Mouse (Mus musculus): ENCODE results near the gene Sema3f. TPM values are rescaled to one million over a fixed set of nuclear protein-coding genes. Genes with fewer than 3 reads are reported as not detected.

The Sema3f gene
- polyA plus RNA-seq, 1 experiment from 2014 or later, result 53.1 TPM

DNA sequence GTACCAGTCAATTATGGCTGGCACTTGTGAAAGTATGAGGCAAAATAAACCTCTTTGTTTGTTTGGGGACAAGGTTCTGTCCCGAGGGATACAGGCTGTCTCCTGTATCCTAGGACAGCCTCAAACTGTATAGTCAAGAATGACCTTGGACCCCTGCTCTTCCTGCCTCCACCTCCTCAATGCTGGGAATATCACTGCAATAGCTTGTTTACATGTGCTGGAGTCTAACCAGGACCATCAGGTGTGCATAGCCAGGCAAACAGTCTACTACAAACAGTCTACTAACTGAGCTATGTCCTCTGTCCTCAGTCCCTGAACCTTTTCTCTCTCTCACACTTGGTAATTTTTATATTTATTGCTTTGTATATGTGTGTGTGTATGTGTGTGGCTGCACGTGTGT is 56.8 kb downstream of the Sema3f start:
- Histone ChIP-seq H3K27ac (no peak overlapping the region), H3K9ac (no peak overlapping the region), H3K9me3 (no peaks in the 10 kb centered on the region), H3K4me3 (no peak overlapping the region), H3K4me1 (peaks cover 13% of the 10 kb centered on the region; the same call in 1 of the 2 replicates), H3K27me3 (no peaks in the 10 kb centered on the region), H3K4me2 (replicated peaks) (no peak overlapping the region), H3K36me3 (no peaks in the 10 kb centered on the region)
- 78% methylated on average over 2 of the region's 2 CpGs for WGBS
- no peak for ATAC-seq (ENCODE audit: insufficient number of reproducible peaks, insufficient read depth, low FRiP score, low TSS enrichment)

DNA sequence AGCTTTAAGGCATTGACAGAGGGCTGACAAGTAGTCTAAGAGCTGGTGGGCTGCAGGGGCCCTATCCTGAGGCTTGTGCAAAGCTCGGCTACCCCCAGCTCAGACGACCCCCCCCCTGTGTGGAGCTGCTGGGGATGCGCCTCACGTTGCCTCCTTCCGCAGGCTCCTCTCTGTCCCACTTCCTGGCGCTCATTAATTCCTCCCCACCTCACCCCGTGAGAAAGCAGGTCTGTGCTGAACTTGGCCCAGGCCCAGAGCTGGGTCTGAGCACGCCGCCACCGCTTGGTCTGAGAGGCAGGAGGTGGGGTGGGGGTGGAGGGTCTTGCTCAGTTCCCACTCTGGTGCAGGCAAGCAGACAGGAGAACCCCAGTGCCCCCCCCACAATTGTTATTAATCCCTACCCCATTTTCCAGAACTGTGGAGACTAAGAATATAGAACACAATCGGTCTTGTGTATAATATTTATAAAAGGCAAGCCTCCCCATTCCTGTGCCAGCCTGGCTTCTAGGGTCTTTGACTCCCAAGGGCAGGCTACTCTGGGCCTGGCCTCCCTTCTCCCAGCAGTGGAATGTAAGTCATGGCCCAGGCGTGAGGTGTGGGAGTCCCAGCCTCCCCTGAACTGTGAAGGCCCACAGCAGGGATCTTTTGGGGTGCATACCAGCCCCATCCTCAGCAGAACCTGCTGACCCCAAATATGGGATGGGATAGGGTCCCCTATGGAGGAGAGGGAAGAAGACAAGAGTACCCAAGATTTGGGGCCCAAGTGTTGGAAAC is 59.4 kb downstream of the Sema3f start:
- H3K4me2 ChIP-seq (replicated peaks), result no peak overlapping the region
- H3K36me3 ChIP-seq, result no peaks in the 10 kb centered on the region
- H3K4me3 ChIP-seq, result no peak overlapping the region
- no peaks in the 10 kb centered on the region for H3K9me3 ChIP-seq
- WGBS, result 36% methylated on average over 12 of the region's 12 CpGs
- H3K27me3 ChIP-seq, result no peaks in the 10 kb centered on the region
- 0 out of 2 replicates have a peak overlapping the region, but pooled peaks have one; percentile 69 for H3K27ac ChIP-seq
- H3K9ac ChIP-seq, result peak overlapping the region; percentile 30; the same call in 1 of the 2 replicates
- peaks cover 13% of the 10 kb centered on the region; the same call in 1 of the 2 replicates for H3K4me1 ChIP-seq
- peak; percentile 44 for ATAC-seq (ENCODE audit: insufficient number of reproducible peaks, insufficient read depth, low FRiP score, low TSS enrichment)

DNA sequence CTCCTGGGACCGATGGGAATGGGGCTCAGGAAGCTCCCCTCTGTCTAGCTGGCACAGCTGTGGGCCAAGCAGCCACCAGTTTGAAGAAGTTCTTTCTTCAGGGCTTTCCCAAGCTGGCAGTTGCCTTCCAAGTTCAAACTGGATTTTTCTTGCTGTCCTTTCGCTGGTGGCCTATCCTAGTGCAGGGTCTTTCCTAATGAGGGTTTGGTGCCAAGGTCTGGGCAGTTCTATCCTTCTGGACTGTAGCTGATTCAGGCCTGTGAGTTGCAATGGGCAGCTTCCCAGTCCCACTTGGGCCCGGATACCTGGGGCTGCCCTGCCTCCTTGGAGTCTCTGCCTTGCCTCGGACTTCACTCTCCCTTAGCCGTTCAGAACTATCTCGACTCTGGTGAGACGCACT is 60.0 kb downstream of the Sema3f start:
- Histone ChIP-seq H3K27me3 (no peaks in the 10 kb centered on the region), H3K27ac (0 out of 2 replicates have a peak overlapping the region, but pooled peaks have one; percentile 69), H3K4me2 (replicated peaks) (no peak overlapping the region), H3K4me3 (no peak overlapping the region), H3K4me1 (peaks cover 13% of the 10 kb centered on the region; the same call in 1 of the 2 replicates), H3K36me3 (no peaks in the 10 kb centered on the region), H3K9ac (no peak overlapping the region), H3K9me3 (no peaks in the 10 kb centered on the region)
- 72% methylated on average over 7 of the region's 7 CpGs for WGBS
- no peak for ATAC-seq (ENCODE audit: insufficient number of reproducible peaks, insufficient read depth, low FRiP score, low TSS enrichment)

DNA sequence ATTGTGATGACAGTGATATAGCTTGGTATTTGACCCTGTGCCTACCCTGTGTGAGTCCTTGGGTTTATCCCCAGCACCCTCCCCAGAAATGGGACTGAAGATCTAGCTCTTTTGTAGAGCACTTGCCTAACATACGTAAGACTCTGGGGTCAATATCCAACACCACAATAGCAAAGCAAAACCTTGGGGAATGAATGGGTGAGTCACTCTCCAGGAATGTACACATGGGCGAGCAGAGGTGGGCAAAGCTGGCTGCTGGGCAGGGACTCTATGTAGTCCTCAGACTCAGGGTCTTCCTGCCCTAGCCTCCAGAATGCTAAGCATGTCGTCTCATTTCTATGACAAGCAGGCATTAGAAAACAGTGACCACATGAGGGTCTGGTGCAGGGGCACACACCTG is 61.5 kb downstream of the Sema3f start:
- no peak overlapping the region for H3K9ac ChIP-seq
- no peaks in the 10 kb centered on the region for H3K27me3 ChIP-seq
- WGBS, result 65% methylated on average over 3 of the region's 3 CpGs
- H3K4me1 ChIP-seq, result peaks cover 18% of the 10 kb centered on the region
- no peak overlapping the region for H3K4me3 ChIP-seq
- no peaks in the 10 kb centered on the region for H3K36me3 ChIP-seq
- H3K4me2 ChIP-seq (replicated peaks), result no peak overlapping the region
- no peaks in the 10 kb centered on the region for H3K9me3 ChIP-seq
- no peak for ATAC-seq (ENCODE audit: insufficient number of reproducible peaks, insufficient read depth, low FRiP score, low TSS enrichment)
- H3K27ac ChIP-seq, result no peak overlapping the region

DNA sequence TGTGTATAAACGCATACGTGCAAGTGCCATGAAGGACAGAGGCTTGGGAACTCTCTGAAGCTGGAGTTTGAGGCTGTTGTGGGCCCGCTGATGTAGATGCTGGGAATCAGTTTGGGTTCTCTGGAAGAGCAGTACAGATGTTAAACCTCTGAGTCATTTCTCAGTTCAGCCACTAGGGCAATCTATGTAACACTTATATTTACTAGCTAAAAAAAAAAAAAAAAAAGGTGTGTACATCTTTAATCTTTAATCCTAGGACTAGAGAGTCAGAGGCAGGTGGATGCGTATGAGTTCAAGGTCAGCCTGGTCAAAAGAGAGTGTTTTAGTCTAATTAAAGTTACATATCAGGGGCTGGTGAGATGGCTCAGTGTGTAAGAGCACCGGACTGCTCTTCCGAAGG is 63.3 kb downstream of the Sema3f start:
- peaks cover 18% of the 10 kb centered on the region for H3K4me1 ChIP-seq
- H3K27me3 ChIP-seq, result no peaks in the 10 kb centered on the region
- no peaks in the 10 kb centered on the region for H3K9me3 ChIP-seq
- ATAC-seq (ENCODE audit: insufficient number of reproducible peaks, insufficient read depth, low FRiP score, low TSS enrichment), result no peak
- 78% methylated on average over 6 of the region's 6 CpGs for WGBS
- H3K9ac ChIP-seq, result no peak overlapping the region
- no peak overlapping the region for H3K27ac ChIP-seq
- no peak overlapping the region for H3K4me2 ChIP-seq (replicated peaks)
- H3K36me3 ChIP-seq, result no peaks in the 10 kb centered on the region
- H3K4me3 ChIP-seq, result no peak overlapping the region

DNA sequence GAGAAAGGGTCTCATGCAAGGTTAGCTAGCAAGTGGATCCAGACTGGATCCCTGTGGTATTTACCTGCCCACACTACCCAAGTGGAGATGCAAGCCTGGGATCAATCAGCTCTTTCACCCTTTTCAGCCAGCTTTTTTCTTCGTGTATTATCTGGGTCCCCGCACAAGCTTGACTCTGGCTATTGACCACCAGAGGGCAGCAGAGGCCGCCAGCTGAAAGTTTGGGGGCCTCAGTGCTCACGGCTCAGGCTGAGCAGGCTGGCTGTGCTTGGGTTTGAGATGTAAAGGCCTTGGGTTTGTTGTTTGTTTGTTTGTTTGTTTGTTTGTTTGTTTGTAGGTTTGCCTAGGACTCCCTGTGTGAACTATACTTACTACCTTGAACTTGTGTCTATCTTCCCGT is 64.7 kb downstream of the Sema3f start:
- peak; percentile 31; the same call in 1 of the 2 replicates for ATAC-seq (ENCODE audit: insufficient number of reproducible peaks, insufficient read depth, low FRiP score, low TSS enrichment)
- no peaks in the 10 kb centered on the region for H3K9me3 ChIP-seq
- no peaks in the 10 kb centered on the region for H3K27me3 ChIP-seq
- H3K4me1 ChIP-seq, result peaks cover 9% of the 10 kb centered on the region
- no peak overlapping the region for H3K9ac ChIP-seq
- H3K27ac ChIP-seq, result no peak overlapping the region
- 12% methylated on average over 5 of the region's 5 CpGs for WGBS
- no peak overlapping the region for H3K4me2 ChIP-seq (replicated peaks)
- H3K36me3 ChIP-seq, result no peaks in the 10 kb centered on the region
- H3K4me3 ChIP-seq, result no peak overlapping the region

DNA sequence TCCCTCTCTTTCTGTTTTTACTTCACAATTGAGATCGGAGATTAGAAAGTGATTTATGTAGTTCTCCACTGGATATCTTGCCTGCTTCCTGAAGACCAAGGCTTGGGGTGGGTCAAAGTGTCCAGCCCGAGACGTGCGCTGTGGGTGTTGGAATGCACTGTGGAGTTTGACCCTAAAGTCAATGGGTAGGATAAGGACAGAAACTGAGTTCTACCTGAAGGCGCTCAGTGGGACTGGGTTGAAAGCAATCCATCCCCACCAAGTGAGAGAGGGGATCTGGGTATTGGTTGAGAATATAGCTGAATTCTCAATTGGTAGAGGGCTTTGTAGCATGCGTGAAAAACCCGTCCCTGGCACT is 65.1 kb downstream of the Sema3f start:
- Histone ChIP-seq H3K27ac (no peak overlapping the region), H3K9ac (peak overlapping the region; percentile 53), H3K27me3 (no peaks in the 10 kb centered on the region), H3K4me1 (peaks cover 5% of the 10 kb centered on the region), H3K4me3 (no peak overlapping the region), H3K9me3 (no peaks in the 10 kb centered on the region), H3K36me3 (no peaks in the 10 kb centered on the region), H3K4me2 (replicated peaks) (no peak overlapping the region; the same call in 1 of the 2 replicates)
- ATAC-seq (ENCODE audit: insufficient number of reproducible peaks, insufficient read depth, low FRiP score, low TSS enrichment), result no peak
- WGBS, result 52% methylated on average over 7 of the region's 7 CpGs

DNA sequence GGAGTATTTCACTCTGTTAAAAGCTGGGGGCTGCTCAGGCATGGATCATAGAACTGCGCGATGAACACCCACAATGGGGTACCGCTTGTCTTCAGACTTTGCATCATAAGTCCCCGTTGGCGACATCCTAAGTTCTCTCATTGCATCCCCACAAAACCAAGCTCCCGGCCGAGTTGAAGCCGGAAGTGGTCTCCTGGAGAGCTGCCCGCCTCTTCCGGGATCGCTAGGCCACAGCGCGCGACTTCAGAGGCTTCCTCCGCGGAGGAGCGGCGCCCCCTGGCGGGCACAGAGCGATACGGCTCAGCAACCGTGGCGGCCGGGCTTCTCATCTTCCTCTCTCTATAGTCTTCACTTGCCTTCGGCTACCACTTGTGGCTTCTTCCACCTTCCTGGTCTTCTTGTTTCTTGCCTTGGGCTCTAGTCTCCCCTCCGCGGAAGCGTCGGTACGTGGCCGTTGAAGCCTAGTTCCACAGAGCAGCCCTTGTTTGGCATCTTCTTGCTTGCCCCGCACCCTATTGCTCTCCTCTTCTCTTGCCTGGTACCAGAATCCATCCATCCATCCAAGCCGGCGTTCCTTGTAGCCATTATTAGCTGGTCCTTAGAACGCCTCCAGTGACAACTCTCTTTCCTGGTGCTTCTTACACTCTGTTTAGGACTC is 65.7 kb downstream of the Sema3f start:
- Histone ChIP-seq H3K9me3 (no peaks in the 10 kb centered on the region), H3K4me1 (peaks cover 5% of the 10 kb centered on the region), H3K4me3 (peak overlapping the region; percentile 36), H3K36me3 (no peaks in the 10 kb centered on the region), H3K4me2 (replicated peaks) (peak overlapping the region; percentile 56), H3K9ac (peak overlapping the region; percentile 53), H3K27ac (peak overlapping the region; percentile 64), H3K27me3 (no peaks in the 10 kb centered on the region)
- WGBS, result 5% methylated on average over 35 of the region's 35 CpGs
- ATAC-seq (ENCODE audit: insufficient number of reproducible peaks, insufficient read depth, low FRiP score, low TSS enrichment), result peak; percentile 59; the same call in 1 of the 2 replicates

DNA sequence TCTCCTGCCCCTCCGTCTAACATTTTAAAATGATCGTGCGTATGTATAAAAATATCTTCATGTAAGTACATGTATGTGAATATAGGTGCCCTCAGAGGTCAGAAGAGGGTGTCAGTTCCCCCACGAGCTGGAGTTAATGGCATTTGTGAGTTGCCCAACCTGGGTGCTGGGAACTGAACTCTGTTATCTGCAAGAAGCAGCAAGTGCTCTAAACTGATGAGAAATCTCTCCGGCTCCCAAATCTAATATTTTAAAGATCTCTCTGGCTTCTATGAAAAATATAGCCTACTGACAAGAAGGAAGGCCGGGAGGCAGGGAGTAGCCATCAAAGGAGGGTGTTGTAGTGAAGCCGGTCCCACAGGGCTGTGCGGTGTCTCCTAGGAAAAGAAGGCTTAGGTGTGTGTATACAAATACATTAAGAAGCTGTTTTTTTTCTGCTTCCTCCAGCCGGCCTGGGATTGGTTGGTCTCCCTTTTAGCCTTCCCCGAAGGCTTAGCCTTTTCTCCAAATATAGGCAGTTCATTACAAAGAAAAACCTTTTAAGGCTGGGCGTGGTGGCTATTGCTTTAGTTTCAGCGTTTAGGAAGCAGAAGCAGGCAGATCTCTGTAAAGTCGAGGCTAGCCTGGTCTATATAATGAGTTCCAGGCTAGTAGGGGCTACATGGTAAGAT is 66.6 kb downstream of the Sema3f start:
- peaks cover 5% of the 10 kb centered on the region for H3K4me1 ChIP-seq

DNA sequence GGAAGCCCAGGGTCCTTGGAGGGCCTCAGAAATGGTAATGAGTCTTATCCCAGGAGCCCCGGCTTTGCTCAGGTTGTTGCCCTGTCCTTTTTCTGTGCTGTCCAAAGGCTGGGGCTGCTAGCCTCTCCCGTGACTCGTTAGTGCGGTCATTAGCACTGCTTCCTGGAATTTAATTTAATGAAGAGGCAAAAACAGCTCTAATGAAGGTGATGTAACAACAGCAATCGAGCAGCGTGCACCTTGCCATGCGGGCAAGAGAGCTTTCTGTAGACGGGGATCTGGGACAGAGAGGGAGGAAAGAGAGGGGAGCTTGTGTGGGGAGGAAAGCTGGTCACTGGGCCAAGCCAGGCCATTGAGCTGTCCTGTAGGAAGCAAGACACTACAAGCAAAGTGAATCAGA is 68.6 kb downstream of the Sema3f start:
- Histone ChIP-seq H3K27ac (no peak overlapping the region), H3K9me3 (no peaks in the 10 kb centered on the region), H3K4me3 (no peak overlapping the region), H3K4me2 (replicated peaks) (no peak overlapping the region), H3K4me1 (peaks cover 15% of the 10 kb centered on the region), H3K36me3 (no peaks in the 10 kb centered on the region), H3K27me3 (no peaks in the 10 kb centered on the region), H3K9ac (no peak overlapping the region)
- no peak for ATAC-seq (ENCODE audit: insufficient number of reproducible peaks, insufficient read depth, low FRiP score, low TSS enrichment)
- WGBS, result 44% methylated on average over 8 of the region's 8 CpGs

More for the DNA sequence above, 66.6 kb downstream of the Sema3f start:
- 95% methylated on average over 13 of the region's 13 CpGs for WGBS
- H3K4me2 ChIP-seq (replicated peaks), result peak overlapping the region; percentile 56
- no peaks in the 10 kb centered on the region for H3K27me3 ChIP-seq
- no peaks in the 10 kb centered on the region for H3K36me3 ChIP-seq
- no peak for ATAC-seq (ENCODE audit: insufficient number of reproducible peaks, insufficient read depth, low FRiP score, low TSS enrichment)
- no peak overlapping the region for H3K27ac ChIP-seq
- no peak overlapping the region for H3K4me3 ChIP-seq
- no peak overlapping the region for H3K9ac ChIP-seq
- no peaks in the 10 kb centered on the region for H3K9me3 ChIP-seq

DNA sequence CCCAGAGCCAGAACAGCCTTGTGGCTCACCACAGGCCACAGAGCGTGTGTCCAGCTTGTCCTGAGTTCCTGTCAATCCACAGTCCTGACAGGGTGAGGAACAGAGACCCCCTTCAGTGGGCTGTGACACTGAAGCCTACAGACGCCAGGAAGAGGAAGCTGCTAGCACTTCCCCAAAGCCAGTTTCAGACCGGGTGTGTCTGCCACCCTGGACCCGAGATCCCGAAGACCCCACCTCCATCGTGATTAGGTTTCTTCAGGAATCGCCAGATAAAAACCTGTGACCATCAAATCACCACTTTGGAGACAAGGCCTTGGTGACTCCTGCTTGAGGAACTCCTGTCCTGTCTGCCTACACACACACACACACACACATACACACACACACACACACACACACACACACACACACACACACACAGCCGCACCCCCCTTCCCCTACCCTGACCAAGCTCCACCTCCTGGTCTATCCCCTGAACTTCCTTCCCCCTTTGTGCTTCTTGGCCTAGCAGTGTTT is 70.0 kb downstream of the Sema3f start:
- no peak for ATAC-seq (ENCODE audit: insufficient number of reproducible peaks, insufficient read depth, low FRiP score, low TSS enrichment)
- no peaks in the 10 kb centered on the region for H3K36me3 ChIP-seq
- peaks cover 25% of the 10 kb centered on the region for H3K4me1 ChIP-seq
- H3K4me2 ChIP-seq (replicated peaks), result no peak overlapping the region
- H3K4me3 ChIP-seq, result no peak overlapping the region
- H3K27ac ChIP-seq, result no peak overlapping the region
- no peak overlapping the region for H3K9ac ChIP-seq
- 34% methylated on average over 8 of the region's 8 CpGs for WGBS
- H3K9me3 ChIP-seq, result no peaks in the 10 kb centered on the region
- no peaks in the 10 kb centered on the region for H3K27me3 ChIP-seq

Measured in embryonic facial prominence, embryonic 12.5 days (tissue).